Mouse (Mus musculus): ENCODE data around the gene Enpp7. TPM values are rescaled to one million over a fixed set of nuclear protein-coding genes. Genes with fewer than 3 reads are reported as not detected.

Enpp7 gene
- polyA plus RNA-seq, 1 experiment from 2014 or later = 32.3 TPM

DNA sequence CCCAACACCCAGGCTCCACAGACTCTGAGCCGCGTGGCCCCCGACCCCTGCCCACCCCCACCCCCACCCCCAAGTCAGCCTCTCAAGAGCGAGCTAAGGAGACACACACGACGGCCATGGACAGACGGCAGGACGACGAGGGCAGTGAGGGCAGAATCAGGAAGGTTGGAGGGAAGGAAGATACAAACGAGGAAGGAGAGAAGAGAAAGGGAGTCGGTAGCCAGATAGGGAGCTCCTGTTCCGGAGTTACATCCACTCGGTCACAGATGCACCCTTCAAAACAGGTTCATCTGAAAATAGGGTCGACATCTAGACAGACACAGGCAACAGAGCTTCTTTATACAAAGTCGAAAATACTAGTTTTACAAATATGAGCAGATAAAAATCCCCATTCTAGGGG is 48.5 kb downstream of the Enpp7 start:
- Histone ChIP-seq H3K27me3 (replicated peaks; ENCODE audit: control insufficient read depth, insufficient read depth, low read length) (peaks cover 47% of the 10 kb centered on the region), H3K4me1 (replicated peaks; ENCODE audit: control insufficient read depth, insufficient read depth, low read length) (peaks cover 16% of the 10 kb centered on the region; the same call in 1 of the 2 replicates), H3K4me2 (replicated peaks; ENCODE audit: low read depth) (no peak overlapping the region), H3K4me3 (ENCODE audit: low read depth, low read length) (peak overlapping the region; percentile 48; the same call in 1 of the 2 replicates), H3K9me3 (ENCODE audit: control insufficient read depth) (no peaks in the 10 kb centered on the region), H3K9ac (ENCODE audit: low read depth, low read length) (no peak overlapping the region), H3K27ac (ENCODE audit: low read depth, low read length) (no peak overlapping the region), H3K36me3 (ENCODE audit: control insufficient read depth, insufficient read depth) (peaks cover 8% of the 10 kb centered on the region; the same call in 1 of the 2 replicates)
- 24% methylated on average over 15 of the region's 15 CpGs for WGBS
- ATAC-seq = no peak
- no peak for TF ChIP-seq CTCF (IDR thresholded peaks at IDR 0.05; ENCODE audit: low read depth)

DNA sequence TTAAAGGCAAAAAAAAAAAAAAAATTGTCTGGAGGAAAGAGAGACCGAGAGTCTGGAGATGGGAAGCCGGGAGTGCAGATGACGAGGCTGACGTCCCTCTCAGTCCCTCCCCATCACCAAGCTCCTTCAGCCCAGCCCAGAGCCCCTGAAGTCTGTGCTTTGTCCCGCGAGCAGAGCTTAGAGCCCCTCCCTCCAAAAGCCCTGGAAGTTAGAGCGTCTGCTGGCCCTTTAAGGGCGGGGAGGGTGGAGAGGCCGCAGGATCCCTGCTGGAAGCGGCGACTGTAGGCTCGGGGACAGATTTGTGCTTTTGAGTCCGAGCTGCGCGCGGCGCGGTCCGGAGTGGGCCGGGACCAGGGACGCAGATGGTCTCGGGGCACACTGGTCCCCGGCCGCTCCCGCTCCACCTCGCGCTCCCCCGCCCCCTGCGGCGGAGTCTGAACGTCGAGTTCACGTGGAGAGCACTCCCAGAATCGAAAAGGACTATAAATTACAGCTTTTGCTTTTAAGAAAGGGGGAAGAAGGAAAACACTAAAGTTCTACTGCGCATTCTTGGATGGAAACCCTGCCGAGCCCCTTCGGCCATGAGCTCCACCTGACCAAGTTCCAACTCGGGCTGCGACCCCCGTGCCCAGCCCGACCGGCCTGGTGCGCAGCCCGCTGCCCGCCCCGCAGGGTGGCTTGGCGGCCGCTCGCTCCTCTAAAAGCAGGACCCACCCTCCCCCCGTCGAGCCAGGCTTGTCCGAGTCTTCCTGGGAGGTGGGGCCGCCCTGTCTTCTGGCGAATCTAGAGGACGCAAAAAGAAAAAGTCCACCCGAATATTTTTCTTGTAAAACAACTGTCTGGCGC is 49.2 kb downstream of the Enpp7 start:
- no peak for ATAC-seq
- peaks cover 8% of the 10 kb centered on the region; the same call in 1 of the 2 replicates for H3K36me3 ChIP-seq (ENCODE audit: control insufficient read depth, insufficient read depth)
- peak overlapping the region; percentile 48 for H3K4me3 ChIP-seq (ENCODE audit: low read depth, low read length)
- TF ChIP-seq CTCF (IDR thresholded peaks at IDR 0.05; ENCODE audit: low read depth) = no peak
- H3K27me3 ChIP-seq (replicated peaks; ENCODE audit: control insufficient read depth, insufficient read depth, low read length) = peaks cover 54% of the 10 kb centered on the region
- peaks cover 19% of the 10 kb centered on the region; the same call in 1 of the 2 replicates for H3K4me1 ChIP-seq (replicated peaks; ENCODE audit: control insufficient read depth, insufficient read depth, low read length)
- peak overlapping the region; percentile 11; the same call in 1 of the 2 replicates for H3K9ac ChIP-seq (ENCODE audit: low read depth, low read length)
- no peaks in the 10 kb centered on the region for H3K9me3 ChIP-seq (ENCODE audit: control insufficient read depth)
- H3K27ac ChIP-seq (ENCODE audit: low read depth, low read length) = no peak overlapping the region
- WGBS = 12% methylated on average over 57 of the region's 57 CpGs
- peak overlapping the region; percentile 81 for H3K4me2 ChIP-seq (replicated peaks; ENCODE audit: low read depth)

DNA sequence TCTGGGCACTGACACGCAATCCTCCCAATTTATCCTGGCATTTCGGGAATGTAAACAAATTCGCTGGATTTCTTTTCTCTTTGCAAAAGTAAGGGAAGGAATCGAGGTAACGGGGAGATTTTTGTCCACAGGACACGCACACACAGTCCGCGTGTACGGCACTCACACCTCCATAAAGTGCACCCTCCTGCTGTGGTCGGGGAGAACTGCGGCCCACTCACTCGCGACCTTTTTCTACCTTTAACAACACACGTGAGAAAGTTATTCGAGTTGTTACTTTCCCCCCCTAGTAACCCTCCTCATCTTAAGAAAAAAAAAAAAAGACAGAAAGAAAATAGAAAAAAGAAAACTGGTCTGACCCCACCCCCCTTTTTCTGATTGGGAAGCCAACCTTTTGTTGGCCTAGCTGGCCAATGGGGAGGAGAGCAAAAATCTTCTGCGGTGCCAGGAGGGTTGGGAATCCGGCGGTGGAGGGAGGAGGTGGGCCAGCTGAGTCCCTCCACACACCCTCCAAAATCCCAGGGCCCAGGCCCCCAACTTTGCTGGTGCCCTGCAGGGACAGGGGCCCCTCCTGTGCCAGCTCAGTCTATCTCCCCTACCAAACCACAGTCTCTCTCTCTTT is 49.9 kb downstream of the Enpp7 start:
- peak; percentile 19; the same call in 1 of the 2 replicates for TF ChIP-seq CTCF (IDR thresholded peaks at IDR 0.05; ENCODE audit: low read depth)
- Histone ChIP-seq H3K4me2 (replicated peaks; ENCODE audit: low read depth) (peak overlapping the region; percentile 81), H3K27me3 (replicated peaks; ENCODE audit: control insufficient read depth, insufficient read depth, low read length) (peaks cover 61% of the 10 kb centered on the region), H3K4me3 (ENCODE audit: low read depth, low read length) (peak overlapping the region; percentile 48), H3K9ac (ENCODE audit: low read depth, low read length) (no peak overlapping the region), H3K4me1 (replicated peaks; ENCODE audit: control insufficient read depth, insufficient read depth, low read length) (peaks cover 19% of the 10 kb centered on the region), H3K36me3 (ENCODE audit: control insufficient read depth, insufficient read depth) (peaks cover 8% of the 10 kb centered on the region; the same call in 1 of the 2 replicates), H3K9me3 (ENCODE audit: control insufficient read depth) (no peaks in the 10 kb centered on the region), H3K27ac (ENCODE audit: low read depth, low read length) (no peak overlapping the region)
- WGBS = 52% methylated on average over 18 of the region's 18 CpGs
- no peak for ATAC-seq

DNA sequence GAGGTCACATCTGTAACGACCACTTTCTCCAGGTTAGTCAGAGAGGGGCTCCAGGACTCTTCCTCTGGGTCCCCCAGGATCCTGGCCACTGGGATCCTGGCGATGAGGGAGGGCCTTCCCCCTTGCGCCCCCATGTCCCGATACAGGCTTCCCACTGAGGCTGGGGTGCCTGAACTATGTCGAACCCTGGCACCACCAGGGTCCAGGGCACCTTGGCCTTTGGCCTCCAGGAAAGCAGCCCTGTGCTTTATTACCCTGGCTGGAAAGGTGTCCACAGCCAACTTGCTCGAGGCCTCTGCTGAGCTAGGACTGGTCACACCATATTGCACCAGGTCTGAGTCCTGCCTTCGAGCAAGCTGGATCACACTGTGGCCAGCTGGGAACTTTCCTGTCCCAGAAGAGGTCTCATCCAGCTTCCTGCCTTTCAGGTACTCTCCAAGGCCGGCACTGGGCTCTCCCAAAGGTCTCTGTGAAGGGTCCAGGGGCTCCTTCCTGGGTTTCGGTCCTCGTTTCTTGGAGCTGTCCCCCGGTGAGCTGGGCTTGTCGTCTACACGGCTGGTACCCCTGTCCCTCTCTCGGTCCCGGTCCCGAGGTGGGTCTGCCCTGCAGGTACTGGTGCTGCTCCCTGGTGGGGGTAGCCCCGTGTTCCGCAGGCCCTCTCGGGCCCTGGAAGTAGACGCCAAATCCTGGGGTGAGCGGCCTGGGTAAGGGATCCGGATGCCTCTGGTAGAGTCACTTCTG is 50.9 kb downstream of the Enpp7 start:
- Histone ChIP-seq H3K9me3 (ENCODE audit: control insufficient read depth) (no peaks in the 10 kb centered on the region), H3K4me3 (ENCODE audit: low read depth, low read length) (no peak overlapping the region), H3K9ac (ENCODE audit: low read depth, low read length) (no peak overlapping the region), H3K4me2 (replicated peaks; ENCODE audit: low read depth) (no peak overlapping the region), H3K27ac (ENCODE audit: low read depth, low read length) (no peak overlapping the region), H3K27me3 (replicated peaks; ENCODE audit: control insufficient read depth, insufficient read depth, low read length) (peaks cover 71% of the 10 kb centered on the region), H3K36me3 (ENCODE audit: control insufficient read depth, insufficient read depth) (peaks cover 8% of the 10 kb centered on the region; the same call in 1 of the 2 replicates), H3K4me1 (replicated peaks; ENCODE audit: control insufficient read depth, insufficient read depth, low read length) (peaks cover 19% of the 10 kb centered on the region)
- ATAC-seq = no peak
- 78% methylated on average over 22 of the region's 22 CpGs for WGBS
- TF ChIP-seq CTCF (IDR thresholded peaks at IDR 0.05; ENCODE audit: low read depth) = no peak

DNA sequence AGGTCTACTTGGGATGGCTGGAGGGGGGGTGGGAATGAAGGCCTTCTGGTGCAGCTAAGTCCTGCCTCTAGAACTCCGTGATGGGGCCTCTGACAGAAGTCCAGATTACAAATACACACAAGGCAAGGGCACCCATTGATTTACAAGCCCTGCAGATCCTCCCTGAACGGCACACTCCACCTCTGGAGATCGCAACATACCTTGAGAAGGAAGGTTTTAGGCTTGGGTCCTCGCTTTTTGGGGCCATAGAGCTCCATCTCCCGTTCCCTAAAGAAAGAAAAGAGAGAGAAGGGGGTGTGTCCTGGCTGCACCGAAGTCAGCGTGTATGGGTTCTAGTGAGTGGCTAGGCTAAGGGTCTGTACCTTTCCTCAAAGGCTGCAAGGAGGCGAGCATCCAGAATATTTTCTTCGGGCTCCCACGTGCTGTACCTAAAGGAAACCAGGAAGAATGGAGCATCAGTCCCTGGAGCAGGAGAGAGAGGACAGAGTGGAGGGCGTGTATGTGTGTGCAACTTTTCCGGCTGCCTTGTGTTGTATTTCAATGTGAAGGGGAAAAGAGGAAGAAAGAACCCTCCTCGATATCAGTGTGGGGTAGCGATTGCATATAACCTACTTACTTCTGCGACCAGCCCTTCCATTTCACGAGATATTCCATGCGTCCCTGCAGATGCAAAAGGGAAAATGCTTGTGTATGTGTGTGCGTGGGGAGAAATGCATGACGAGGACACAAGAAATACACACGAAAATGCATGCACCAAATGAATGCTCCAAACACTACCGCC is 51.9 kb downstream of the Enpp7 start:
- Histone ChIP-seq H3K4me1 (replicated peaks; ENCODE audit: control insufficient read depth, insufficient read depth, low read length) (peaks cover 22% of the 10 kb centered on the region), H3K36me3 (ENCODE audit: control insufficient read depth, insufficient read depth) (peaks cover 8% of the 10 kb centered on the region; the same call in 1 of the 2 replicates), H3K9ac (ENCODE audit: low read depth, low read length) (peak overlapping the region; percentile 64; the same call in 1 of the 2 replicates), H3K9me3 (ENCODE audit: control insufficient read depth) (no peaks in the 10 kb centered on the region), H3K27me3 (replicated peaks; ENCODE audit: control insufficient read depth, insufficient read depth, low read length) (peaks cover 72% of the 10 kb centered on the region), H3K27ac (ENCODE audit: low read depth, low read length) (no peak overlapping the region), H3K4me3 (ENCODE audit: low read depth, low read length) (peak overlapping the region; percentile 79), H3K4me2 (replicated peaks; ENCODE audit: low read depth) (peak overlapping the region; percentile 99)
- WGBS = 17% methylated on average over 21 of the region's 21 CpGs
- no peak for ATAC-seq
- no peak for TF ChIP-seq CTCF (IDR thresholded peaks at IDR 0.05; ENCODE audit: low read depth)

Data from intestine, postnatal 0 days (tissue).